Mouse (Mus musculus): ENCODE measurements around the gene Galnt3.

GRCm38 (mm10) chr2:66142711-66143110 lies 17.9 kb upstream of the Galnt3 start:
- TF ChIP-seq GATA1 (IDR thresholded peaks at IDR 0.05; ENCODE audit: borderline replicate concordance, low read length) (no peak), FLI1 (IDR thresholded peaks at IDR 0.05; ENCODE audit: low read length) (no peak)
